Mouse (Mus musculus) forelimb bud, embryonic 11.5 days (tissue): ENCODE measurements around the gene Odr4.

Source experiments
- DNase-seq: peaks from one replicate; pipeline ENCODE4 v3.0.0-alpha.2; 2012; ENCODE audit warnings: low read depth, low spot score

The Odr4 gene

DNA sequence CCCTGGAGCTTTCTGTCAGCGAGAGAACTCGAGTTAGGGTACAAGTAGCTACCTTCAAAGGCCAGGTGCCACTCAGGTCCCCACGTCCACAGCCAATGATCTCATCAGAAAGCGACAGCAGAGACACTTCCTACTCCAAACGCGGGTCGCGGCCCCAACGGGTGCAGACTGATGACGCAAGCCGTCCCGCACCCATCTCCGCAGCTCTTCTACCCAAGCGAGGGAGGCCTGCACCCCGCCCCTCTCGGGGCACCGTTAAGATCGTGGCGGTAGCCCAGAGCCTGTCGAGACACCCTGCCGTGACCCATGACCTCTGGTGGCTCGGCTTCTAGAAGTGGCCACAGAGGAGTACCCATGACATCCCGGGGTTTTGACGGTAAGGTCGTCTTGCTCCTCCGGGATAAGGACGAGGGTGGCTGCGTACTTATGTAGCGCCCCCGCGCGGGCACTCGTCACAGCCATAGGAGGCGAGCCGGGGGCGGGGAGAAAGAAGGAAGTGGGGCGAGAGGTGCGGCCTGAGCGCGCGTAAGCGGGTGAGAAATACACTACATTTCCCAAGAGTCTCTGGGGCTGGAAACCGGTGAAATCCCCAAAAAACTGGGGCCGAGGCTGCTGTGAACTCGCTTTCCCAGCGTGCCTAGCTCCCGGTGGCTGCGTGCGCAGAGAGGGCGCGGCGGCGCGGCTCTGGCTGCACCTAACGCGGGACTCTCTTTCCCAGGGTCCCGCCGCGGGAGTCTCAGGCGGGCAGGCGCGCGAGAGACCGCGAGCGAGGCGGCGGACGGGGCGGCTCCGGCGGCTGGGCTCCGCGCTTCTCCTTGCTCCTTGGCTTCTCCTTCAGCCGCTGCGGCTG is at the start of gene Odr4, which contains the start of gene Tpr:
Gene Odr4 (minus strand): TSS at position 443 of the 850 bp plus-strand sequence.
Gene Tpr (plus strand): TSS at position 201 of the 850 bp plus-strand sequence.
- peak; percentile 99 for DNase-seq

DNA sequence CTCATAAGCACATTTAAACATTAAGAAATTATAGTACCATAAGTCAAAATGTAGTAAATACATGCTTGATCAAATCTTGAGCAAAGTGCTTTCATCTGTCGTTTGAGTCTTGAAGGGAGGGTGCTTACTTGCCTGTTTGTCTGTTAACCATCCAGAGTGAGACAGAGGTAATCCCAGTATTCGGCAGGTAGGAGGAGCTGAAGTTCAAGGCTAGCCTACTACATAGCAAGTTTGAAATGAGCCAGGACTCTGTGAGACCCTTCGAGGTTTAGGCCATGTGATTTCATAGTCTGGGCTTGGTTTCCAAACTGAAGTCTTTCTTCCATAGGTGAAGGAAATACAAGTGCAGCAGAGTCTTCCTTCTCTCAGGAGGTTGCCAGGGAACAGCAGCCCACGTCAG is 48.9 kb upstream of the Odr4 start:
- DNase-seq, result no peak

DNA sequence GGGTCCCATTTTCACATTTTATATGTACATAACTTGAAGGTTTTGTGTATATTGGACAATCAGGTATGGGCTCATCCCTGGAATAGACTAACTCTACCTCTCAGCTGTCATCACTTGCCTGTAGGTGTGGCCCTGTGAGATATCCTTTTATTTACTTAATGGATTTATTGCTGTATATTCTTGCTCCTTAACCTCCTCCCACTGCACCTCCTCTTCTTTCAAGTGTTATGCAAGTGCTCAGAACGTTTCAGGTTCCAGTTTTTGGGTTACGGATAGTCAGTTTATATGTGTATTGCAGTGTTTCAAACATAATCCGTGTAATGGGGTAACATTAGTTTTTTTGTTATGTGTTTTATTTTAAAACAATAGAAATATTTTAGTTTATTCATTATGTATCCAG is 45.8 kb upstream of the Odr4 start:
- no peak for DNase-seq

DNA sequence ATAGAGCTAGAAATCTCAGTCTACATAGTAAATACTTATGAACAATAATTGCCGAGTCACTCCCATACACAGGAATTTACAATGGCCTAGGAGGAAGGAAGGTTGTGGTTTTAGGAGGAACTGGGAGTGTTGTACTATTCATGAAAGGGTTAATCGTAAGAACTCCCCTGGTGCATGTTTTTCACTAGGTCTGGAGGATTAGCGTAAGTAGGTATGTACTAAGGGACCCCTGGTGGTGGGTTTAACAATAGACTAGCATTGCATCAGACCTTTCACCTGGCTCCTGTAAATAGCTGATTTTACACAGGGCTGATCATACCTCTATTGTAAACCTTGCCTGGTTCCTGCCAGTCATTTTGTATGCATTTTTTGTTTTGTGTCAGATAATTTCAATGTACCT is 33.3 kb upstream of the Odr4 start:
- DNase-seq, result no peak

DNA sequence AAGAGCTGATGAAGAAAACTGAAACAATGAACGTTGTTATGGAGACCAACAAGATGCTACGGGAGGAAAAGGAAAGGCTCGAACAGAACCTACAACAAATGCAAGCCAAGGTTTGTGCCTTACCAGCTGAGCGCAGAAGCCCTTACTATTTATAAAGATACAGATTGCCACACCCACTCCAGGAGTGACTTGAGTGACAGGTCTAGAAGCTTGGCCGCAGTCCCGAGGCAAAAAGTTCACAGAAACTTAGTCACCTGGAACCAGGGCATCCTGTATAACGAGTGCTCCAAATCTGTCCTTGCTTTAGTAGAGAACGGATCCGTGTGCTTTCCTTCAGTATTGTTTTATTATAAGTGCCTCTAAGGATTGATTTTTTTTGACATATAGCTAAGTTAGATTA is 32.8 kb upstream of the Odr4 start:
- no peak for DNase-seq

DNA sequence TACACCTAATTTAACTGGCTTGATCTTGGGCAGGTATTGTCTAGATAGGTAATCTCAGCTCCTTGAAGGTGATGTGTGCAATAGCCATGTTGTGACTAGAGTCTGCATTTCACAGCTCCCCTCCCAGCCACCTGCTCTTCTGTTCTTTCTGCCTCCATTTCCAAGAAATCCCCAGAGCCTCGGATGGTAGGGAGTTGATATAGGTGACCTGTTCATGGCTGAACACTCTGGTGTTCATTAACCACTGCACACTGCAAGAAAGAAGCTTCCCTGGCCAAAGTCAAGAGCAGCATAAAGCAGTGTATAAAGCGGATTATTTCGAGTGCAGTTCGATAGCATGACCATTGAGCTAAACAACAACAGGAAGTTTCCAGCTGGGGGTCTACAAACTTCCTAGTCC is 25.5 kb upstream of the Odr4 start:
- DNase-seq, result no peak

DNA sequence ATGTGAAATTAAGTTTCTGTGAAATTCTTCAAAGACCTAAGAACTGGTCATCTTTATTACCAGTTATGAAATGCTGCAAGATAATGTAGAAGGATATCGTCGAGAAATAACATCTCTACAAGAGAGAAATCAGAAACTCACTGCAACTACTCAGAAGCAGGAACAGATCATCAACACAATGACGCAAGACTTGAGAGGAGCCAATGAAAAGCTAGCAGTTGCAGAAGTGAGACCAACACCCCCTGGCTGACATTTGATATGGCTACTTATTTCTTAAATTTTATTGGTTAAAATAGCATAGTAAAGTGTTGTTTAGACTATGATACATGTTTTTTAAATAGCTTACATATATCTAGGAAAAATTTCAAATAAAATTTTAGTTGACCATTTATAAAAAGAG is 23.1 kb upstream of the Odr4 start:
- no peak for DNase-seq

DNA sequence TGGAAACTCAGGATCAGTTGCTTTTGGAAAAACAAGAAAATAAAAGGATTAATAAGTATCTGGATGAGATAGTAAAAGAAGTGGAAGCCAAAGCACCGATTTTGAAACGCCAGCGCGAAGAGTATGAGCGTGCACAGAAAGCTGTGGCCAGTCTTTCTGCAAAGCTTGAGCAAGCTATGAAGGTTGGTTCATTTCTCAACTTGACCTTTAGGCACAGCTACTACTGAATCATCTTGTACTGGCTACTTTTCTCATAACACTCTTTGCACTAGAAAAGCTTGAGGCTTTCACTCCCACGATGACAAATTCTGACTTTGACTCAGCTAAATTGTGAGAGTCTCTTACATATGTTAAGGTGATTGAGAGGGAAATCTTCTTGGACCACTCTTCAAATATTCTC is 17.1 kb upstream of the Odr4 start:
- no peak for DNase-seq

DNA sequence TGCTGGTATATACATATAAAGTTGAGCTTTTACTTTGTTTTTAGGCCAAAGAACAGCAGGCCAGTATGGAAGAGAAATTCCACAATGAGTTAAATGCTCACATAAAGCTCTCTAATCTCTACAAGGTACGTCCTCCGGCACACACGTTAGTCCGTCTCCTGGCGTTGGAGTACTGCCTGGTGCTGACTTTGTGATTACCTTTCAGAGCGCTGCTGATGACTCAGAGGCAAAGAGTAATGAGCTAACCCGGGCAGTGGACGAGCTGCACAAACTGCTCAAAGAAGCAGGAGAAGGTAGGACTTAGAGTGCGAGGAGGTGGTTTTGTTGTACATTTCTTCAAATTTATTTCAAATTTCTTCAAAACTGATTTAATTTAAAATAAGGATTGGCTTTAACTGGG is 14.4 kb upstream of the Odr4 start:
- no peak for DNase-seq

DNA sequence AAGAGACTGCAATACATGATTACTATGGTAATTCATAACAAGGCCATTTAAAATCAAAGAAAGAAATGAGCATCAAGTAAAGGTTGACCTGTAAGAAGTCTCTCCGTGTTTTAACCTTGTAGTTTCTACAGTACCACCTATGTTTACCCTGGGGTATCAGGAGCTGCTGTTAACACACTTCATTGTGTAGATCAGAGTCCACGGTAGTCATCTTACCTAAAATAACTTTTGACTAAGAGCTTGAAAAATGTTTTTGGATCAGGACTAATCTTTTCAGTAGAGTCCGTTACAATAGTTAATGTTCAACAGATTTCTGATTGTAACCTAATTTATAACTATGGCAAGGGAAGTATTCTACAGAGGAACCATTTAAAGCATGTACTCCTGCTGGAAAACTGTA is 11.7 kb upstream of the Odr4 start:
- DNase-seq, result no peak

DNA sequence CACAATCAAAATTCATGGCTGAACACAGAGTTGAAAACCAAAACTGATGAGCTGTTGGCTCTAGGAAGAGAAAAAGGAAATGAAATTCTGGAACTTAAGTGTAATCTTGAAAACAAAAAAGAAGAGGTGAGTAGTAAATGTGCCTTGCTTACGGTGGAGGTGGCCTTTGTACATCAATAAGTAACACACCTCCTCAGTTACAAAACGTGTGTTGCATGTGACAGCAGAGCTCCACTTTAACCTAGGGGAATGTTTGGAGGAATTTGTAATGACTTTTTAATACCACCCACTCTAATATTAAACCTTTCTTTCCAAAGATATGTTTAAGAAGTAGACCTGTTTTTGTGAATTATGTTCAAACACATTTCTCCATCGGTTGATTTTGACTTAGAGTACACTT is 11.0 kb upstream of the Odr4 start:
- DNase-seq, result no peak

DNA sequence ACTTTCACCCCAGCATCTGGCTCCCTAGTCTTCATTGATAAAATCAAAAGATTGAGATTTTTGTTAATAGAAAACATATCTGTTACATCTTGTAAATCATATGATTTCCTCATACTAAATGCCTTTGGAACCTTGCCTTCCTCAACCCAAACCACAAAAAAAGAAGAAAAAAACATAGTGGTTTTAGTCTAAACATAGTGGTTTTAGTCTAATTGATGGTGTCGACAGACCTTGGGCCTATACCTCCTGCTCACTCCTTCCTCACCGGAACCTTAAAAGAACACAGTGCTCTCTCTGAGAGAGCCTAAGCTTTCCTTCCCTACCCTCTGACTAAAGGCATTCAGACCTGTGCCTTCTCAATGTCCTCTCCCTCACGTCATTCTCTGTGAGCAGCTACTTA is 3.1 kb upstream of the Odr4 start:
- DNase-seq, result no peak

DNA sequence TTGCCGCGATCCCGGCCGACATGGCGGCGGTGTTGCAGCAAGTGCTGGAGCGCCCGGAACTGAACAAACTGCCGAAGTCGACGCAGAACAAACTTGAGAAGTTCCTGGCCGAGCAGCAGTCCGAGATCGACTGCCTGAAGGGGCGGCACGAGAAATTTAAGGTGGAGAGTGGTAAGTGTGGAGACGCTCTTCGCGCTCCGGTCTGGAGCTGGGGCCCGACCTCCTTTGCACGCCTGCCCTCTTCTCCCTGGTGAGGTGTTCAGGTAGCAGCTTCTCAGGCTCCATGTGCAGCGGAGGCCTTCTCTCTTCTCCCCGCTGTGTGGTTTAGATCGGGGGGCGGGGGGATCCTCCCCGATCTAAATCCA is 590 bp upstream of the Odr4 start:
- DNase-seq, result no peak

DNA sequence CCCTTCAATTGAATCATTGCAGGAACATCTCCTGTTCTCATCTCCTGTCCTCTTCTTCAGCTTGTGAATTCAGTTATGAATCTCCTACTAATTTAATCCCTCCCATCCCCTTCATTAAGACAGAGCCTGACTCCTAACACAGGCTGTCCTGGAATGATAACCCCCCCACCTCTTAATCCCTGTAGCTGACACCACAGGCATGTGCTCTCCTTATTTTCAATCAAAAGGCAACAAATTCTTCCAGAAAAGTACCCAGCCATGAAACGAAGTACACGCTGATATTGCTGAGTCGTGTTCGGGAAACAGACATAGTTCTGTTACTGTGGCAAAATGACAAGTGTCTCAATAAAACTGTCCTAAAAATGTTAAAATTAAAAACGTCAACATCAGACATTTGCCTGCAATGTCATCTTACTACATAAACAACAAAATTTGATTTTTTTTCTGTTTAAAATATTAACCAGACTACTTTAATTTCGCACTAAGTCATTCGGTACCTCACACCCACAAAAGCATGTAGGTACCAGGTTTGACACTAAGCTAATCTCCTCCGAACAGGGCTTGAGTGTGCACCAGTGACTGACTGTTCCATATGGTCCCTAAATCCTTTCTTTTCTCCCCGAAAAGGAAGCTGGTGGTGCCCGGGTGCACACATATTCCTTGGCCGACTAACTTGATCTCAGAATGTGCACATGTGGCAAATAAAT is 796 bp downstream of the Odr4 start:
- DNase-seq, result no peak

DNA sequence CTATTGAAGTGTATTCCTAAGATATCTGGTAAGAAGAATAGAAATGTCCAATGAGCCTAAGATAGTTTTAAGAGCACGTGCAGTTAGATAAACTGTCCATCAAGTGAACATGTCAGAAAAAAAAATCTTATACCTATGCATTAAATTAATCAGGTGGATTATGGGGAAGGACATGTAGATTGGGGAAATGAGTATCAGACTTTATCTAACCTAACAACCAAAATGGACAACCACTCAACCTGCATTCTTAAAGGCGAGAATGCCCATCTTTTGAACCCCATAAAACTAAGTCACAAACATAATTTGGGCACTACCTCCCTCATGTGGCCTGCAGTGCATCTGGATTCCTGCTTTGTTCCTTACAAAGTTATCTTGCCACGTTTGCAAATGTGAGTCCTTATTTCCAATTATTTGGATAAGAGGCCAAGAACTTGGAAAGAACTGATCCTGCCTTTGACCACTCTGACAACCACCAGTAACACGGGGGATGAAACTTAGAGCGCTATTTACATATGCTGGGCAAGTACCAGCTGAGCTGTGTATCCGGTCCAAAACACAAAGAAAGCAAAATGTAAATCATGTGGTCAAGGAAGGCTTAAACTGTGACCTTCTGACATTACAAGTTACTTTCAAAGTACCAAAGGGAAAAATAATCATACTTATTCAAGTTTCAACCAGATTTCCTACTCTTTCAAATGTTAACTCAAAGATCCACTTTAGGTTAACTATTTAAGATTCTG is 3.3 kb downstream of the Odr4 start:
- no peak for DNase-seq

DNA sequence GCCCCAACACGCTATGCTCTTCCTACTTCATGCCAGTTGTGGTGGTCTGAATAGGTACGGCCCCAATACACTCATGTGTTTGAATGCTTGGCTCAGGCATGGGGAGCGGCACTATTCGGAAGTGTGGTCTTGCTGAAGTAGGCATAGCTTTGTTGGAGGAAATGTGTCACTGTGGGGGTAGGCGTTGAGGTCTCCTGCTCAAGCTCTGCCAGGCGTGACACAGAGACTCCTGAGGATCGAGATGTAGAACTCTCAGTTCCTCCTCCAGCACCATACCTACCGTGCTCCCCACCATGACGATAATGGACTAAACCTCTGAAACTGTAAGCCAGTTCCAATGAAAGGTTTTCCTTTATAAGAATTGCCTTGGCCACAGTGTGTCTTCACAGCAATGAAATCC is 5.3 kb downstream of the Odr4 start:
- DNase-seq, result no peak

DNA sequence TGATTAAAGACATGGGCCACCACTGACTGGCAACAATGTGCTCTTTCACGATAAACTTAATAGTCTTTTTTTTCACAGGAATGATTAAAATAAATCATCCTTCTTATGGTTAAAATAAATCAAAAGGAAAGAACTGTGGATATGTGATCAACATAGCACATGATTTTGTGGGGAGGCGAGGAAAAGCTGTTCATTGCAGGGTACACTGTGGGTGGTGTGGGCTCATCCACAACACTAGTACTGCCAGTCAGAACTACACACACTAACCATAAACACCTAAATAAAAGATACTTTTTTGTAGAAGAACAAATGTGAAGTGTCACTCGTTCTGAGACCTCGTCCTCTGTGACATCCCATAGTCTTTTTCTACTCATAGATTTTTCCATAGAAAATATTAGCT is 8.7 kb downstream of the Odr4 start:
- DNase-seq, result no peak

DNA sequence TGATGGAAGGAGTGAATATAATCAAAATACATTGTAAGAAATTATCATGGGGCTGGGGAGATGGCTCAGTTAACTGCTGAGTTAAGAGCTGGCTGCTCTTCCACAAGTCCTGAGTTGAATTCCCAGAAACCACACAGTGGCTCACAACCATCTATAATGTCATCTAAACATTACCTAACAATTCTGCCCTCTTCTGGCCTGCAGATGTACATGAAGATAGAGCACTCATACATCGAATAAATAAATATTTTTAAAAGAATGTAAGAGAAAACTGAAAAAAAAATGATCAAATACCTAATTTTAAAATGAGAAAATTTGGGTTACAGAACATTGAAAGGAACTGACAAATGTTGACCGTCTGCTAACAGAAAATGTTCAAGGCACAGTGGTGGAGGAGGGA is 18.6 kb downstream of the Odr4 start:
- no peak for DNase-seq

DNA sequence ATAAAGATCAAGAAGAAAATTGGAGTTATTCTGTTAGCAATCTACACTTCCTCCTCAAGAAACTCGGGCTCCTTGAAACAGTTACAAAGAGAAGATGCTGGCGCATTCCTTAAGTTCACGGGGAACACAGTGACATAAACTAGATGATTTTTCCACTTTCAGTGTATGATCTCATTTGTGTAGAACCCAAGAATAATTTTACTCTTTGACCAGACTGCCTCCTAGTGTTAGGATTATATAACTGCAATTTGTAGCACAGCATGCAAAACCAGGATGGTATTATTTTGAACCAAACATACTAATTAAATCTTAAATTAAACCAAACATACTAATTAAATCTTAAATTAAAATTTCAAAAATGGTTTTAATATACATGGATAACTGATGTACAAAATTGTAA is 20.0 kb downstream of the Odr4 start:
- DNase-seq, result no peak

DNA sequence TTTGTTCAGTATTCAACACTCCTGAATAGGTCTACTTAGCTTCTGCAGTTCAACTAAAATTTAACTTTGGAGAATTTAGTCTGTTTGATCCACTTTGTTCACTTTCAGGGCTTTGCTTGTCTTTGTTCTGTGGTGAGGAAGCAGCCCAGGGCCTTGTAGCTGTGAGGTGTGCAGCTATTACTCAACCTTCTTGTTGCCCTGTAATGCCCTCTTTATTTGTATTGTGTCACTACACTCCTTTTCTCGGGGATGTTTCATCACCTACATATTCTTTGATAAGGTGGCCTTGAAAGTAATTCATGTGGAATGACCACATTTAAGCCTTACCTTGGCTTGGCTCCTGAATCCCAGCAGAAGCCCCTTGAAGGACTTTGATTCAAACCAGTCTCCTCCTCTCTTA is 32.0 kb downstream of the Odr4 start:
- DNase-seq, result no peak

DNA sequence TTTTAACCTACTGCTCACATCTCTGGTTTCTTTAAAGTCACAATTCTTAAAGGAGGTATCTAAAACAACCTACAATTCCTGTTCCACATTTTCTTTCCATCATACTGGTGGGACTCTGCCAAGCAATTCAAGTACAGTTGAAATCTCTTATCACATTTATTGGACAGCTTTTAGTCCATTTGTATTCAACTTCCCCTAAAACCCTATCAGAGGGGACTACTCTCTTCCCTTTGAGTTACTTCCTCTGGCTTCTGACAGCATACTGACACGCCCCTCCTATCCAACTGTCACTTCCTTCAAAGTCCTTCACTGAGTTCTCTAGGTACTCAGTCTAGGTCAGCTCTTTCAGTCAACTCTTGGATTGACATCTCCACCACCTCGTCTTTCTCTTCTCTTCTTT is 57.8 kb downstream of the Odr4 start:
- DNase-seq, result no peak

DNA sequence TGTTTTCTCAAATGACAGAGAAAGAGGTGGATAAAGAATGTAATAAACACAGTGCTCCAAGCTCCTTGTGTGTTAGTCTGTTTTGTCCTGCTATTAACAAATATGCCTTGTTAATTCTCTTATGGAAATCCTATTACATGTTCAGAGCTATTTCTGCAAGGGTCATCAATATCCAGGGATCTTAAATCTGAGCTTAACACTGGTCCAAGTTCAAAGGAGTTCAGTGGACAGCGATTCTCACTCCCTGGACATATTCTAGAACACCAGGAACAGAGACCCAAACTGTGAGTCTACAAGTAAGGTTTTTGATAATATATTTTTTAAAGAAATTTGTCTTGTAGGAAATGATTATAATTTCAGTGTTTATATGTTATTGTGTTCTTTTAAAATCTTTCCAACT is 73.7 kb downstream of the Odr4 start, which contains the start of gene Pdc:
Gene Pdc (plus strand): TSS at position 213 of the 400 bp plus-strand sequence.
- DNase-seq, result no peak
